Mouse (Mus musculus) embryonic facial prominence, embryonic 15.5 days (tissue): ENCODE results near the gene St3gal6. TPM values are rescaled to one million over a fixed set of nuclear protein-coding genes. Genes with fewer than 3 reads are reported as not detected.

ENCODE experiments used
- ATAC-seq: fragments of 200-750 bp; cut with Nextera tagmentation; 2 replicates; pipeline ENCODE4 v1.8.0; 2017; ENCODE audit warnings: low read depth, moderate TSS enrichment; ENCODE audit not compliant: insufficient number of reproducible peaks, low FRiP score, low TSS enrichment
- H3K27ac ChIP-seq: fragments of 300-500 bp; sonication (generic); replicated peaks from 2 replicates; pipeline ENCODE4 v1.5.1; 2015; ENCODE audit warnings: mild to moderate bottlenecking, inconsistent platforms
- H3K27me3 ChIP-seq: fragments of 300-500 bp; sonication (generic); 2 replicates; pipeline ENCODE4 v1.6.1; 2015; ENCODE audit warnings: inconsistent platforms
- H3K36me3 ChIP-seq: fragments of 300-500 bp; sonication (generic); 2 replicates; pipeline ENCODE4 v1.6.1; 2015; ENCODE audit warnings: mild to moderate bottlenecking, inconsistent platforms
- H3K4me1 ChIP-seq: fragments of 300-500 bp; sonication (generic); 2 replicates; pipeline ENCODE4 v1.6.1; 2015; ENCODE audit warnings: inconsistent platforms
- H3K4me2 ChIP-seq: fragments of 300-500 bp; sonication (generic); replicated peaks from 2 replicates; pipeline ENCODE4 v1.6.1; 2015; ENCODE audit warnings: mild to moderate bottlenecking, inconsistent platforms
- H3K4me3 ChIP-seq: fragments of 300-500 bp; sonication (generic); replicated peaks from 2 replicates; pipeline ENCODE4 v1.5.1; 2015; ENCODE audit warnings: mild to moderate bottlenecking, inconsistent platforms
- H3K9ac ChIP-seq: fragments of 300-500 bp; sonication (generic); 2 replicates; pipeline ENCODE4 v1.6.1; 2015; ENCODE audit warnings: inconsistent platforms
- H3K9me3 ChIP-seq: fragments of 300-500 bp; sonication (generic); replicated peaks from 2 replicates; pipeline ENCODE4 v1.6.1; 2016; ENCODE audit warnings: inconsistent platforms
- WGBS: fragments of 180-500 bp; shearing (Covaris S2); methylation state at CpG from one replicate; pipeline ENCODE4 v1.1.7; 2015; 5-methylcytosine and 5-hydroxymethylcytosine counted together
- polyA plus RNA-seq: library from polyadenylated mRNA; unstranded; fragments of >200 nt; fragmentation: Nextera tagmentation; extraction: Ambion mirVana; gene quantifications from 2 replicates; pipeline ENCODE4 v1.2.1, GENCODE M21; 2015

Gene St3gal6
- polyA plus RNA-seq, 1 experiment from 2014 or later = 17.6 TPM

DNA sequence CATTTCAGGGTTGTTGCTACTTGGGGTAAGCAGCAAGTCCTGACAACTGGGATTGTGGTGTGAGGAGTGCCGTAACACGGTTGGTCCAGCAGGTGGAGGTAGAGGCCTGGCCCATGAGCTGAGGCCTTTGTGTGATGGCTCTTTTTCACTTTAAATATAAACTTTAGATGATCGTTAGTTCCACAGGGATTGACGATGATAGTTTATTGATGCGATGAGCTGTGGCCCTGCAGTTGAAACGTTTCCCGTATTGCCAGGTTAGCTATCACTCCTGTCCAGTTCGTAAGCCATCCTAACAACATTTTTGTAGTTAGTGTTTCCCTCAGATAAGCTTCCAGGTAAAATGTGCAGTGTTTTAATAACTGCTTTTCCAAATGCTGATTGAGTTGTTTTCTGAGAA is 69.4 kb downstream of the St3gal6 start:
- Histone ChIP-seq H3K27me3 (no peaks in the 10 kb centered on the region), H3K36me3 (peaks cover 28% of the 10 kb centered on the region), H3K4me1 (no peaks in the 10 kb centered on the region), H3K4me3 (no peak overlapping the region), H3K9me3 (no peaks in the 10 kb centered on the region), H3K27ac (no peak overlapping the region), H3K9ac (no peak overlapping the region), H3K4me2 (no peak overlapping the region)
- 68% methylated on average over 8 of the region's 8 CpGs for WGBS
- ATAC-seq = no peak

DNA sequence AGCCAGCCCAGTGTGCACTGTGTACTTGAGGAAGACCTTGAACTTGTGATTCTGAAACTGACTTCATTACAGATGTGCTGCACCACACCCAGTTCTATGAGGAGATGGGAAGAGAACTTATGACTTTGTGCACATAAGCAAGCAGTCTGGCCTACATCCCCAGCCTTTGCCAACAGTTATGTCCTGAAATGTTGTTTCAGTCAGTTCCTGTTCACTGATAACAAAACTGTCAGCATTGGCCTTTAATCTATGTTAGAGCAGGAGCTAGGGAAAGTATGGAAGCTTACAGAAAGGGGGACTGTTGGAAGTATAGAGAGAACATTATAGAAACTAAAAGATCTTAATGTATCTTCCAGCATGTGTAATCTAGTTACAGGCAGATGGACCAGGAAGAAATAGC is 70.2 kb downstream of the St3gal6 start:
- H3K4me3 ChIP-seq = no peak overlapping the region
- no peak for ATAC-seq
- no peak overlapping the region for H3K27ac ChIP-seq
- H3K4me2 ChIP-seq = no peak overlapping the region
- no peaks in the 10 kb centered on the region for H3K4me1 ChIP-seq
- peaks cover 21% of the 10 kb centered on the region for H3K36me3 ChIP-seq
- H3K9ac ChIP-seq = no peak overlapping the region
- no peaks in the 10 kb centered on the region for H3K27me3 ChIP-seq
- no peaks in the 10 kb centered on the region for H3K9me3 ChIP-seq

DNA sequence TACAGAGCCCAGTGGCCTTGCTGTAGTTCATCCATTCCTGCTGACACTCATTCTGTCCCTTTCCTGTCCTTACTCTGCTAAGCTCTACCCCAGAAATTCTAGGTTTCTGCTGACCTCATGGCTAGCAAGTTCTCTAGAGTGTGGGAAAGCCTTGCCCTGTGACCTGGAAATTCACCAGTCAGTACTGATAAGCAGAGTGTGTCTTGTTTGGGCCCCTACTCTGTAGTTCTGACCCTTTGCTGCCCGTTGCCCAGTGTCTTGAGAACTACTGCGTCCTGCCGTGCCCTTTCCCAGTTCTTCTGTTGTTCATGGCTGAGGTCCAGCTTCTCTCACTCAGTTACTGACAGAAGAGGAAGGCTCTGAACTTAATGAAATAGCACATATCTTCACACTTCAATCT is 70.9 kb downstream of the St3gal6 start:
- Histone ChIP-seq H3K4me1 (no peaks in the 10 kb centered on the region), H3K9me3 (no peaks in the 10 kb centered on the region), H3K4me3 (no peak overlapping the region), H3K27ac (no peak overlapping the region), H3K9ac (no peak overlapping the region), H3K4me2 (no peak overlapping the region), H3K27me3 (no peaks in the 10 kb centered on the region), H3K36me3 (peaks cover 17% of the 10 kb centered on the region)
- WGBS = 74% methylated on average over 3 of the region's 3 CpGs
- ATAC-seq = no peak

DNA sequence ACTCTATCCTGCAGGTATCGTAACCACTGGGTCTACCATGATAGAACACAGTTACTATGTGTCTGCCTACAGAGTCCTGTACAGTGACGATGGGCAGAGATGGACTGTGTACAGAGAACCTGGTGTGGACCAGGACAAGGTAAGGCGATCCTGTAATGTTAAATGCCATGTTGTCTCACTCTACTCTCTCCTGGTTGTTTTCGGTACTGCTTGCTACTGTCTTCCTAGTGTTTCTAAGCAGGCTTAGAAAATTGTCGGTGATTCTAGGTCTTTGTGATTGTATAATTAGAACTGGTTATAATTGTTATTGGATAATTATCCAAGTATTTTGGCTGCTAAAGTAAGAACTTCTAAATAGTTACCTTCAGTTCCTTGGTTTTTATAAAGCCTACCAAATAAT is 72.4 kb downstream of the St3gal6 start:
- no peaks in the 10 kb centered on the region for H3K27me3 ChIP-seq
- H3K4me1 ChIP-seq = no peaks in the 10 kb centered on the region
- H3K9ac ChIP-seq = no peak overlapping the region
- 90% methylated on average over 5 of the region's 5 CpGs for WGBS
- H3K36me3 ChIP-seq = peaks cover 15% of the 10 kb centered on the region
- H3K4me2 ChIP-seq = no peak overlapping the region
- no peak overlapping the region for H3K27ac ChIP-seq
- ATAC-seq = no peak
- no peaks in the 10 kb centered on the region for H3K9me3 ChIP-seq
- no peak overlapping the region for H3K4me3 ChIP-seq

DNA sequence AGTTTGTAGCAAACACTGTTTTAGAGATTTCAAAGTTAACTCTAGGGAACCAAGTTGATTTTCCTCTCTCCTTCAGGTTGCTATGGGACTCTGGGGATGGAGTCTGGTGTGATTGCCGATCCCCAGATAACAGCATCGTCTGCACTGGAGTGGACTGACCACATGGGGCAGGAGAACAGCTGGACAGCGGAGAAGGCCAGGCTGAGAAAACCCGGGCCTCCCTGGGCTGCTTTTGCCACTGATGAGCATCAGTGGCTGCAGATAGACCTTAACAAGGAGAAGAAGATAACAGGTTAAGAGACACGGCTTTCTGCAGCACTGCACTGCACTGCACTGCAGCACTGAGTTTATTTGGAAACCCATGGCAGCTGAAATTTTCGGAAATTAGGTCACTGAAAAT is 73.4 kb downstream of the St3gal6 start:
- H3K9me3 ChIP-seq = no peaks in the 10 kb centered on the region
- no peaks in the 10 kb centered on the region for H3K4me1 ChIP-seq
- no peak overlapping the region for H3K4me2 ChIP-seq
- no peaks in the 10 kb centered on the region for H3K27me3 ChIP-seq
- H3K27ac ChIP-seq = no peak overlapping the region
- H3K9ac ChIP-seq = no peak overlapping the region
- peaks cover 10% of the 10 kb centered on the region; the same call in 1 of the 2 replicates for H3K36me3 ChIP-seq
- ATAC-seq = no peak
- no peak overlapping the region for H3K4me3 ChIP-seq
- 64% methylated on average over 6 of the region's 6 CpGs for WGBS

DNA sequence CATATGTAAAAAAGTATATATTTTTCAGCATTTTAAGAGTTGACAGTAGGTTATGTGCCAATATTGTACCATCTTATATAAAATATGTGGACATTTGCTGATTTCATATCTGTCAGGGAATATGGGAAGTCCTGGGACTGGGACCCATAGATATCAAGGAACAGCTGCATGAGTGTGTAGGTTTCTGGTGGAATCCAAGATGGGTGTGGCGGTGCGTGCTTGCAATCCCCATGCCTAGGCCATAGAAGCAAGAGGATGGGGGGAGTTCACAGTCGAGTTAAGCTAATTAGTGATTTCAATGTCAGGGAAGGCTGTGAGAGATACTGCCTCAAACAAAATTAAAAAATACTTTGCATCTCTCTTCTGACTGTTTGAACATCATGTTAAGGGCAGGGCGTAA is 75.0 kb downstream of the St3gal6 start:
- ATAC-seq = no peak
- H3K9me3 ChIP-seq = no peaks in the 10 kb centered on the region
- WGBS = 88% methylated on average over 4 of the region's 4 CpGs

DNA sequence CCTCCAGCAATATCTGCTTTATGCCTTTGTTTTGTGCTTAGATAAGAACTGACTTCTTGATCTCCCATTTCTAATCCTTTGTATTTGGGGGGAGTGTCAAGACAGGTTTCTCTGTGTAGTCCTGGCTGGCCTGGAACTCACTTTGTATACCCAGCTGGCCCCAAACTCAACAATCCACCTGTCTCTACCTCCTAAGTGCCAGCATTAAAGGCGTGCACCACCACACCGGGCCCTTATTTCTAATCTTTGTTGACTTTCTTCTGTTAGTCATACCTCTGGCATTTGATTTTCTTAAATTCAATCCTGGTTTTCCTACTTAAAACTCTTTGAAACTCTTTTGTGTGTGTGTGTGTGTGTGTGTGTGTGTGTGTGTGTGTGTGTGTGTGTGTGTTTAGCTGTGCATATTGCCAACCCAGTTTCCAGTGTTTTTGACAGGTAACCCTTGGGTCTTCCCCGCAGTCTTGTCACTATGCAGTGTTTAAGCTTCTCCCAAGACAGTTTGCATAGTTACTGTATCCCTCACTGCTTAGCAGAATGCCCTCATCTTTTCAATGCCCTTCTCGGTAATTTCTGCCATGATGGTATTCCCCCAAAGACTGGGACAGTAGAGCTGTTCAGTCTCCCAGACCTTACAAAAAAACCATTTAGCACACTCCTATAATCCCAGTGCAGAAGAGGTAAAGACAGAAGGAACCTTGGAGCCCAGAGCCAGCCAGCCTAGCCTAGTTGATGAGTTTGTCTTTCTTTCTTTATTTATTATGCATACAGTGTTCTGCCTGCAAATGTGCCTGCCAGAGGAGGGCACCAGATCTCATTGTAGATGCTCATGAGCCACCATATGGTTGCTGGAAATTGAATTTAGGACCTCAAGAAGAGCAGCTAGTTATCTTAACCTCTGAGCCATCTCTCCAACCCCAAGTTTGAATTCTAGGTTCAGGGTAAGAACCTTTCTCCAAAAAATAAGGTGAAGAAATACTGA is 77.5 kb downstream of the St3gal6 start:
- no peak for ATAC-seq
- Histone ChIP-seq H3K4me2 (no peak overlapping the region), H3K9me3 (no peaks in the 10 kb centered on the region), H3K4me3 (no peak overlapping the region), H3K4me1 (no peaks in the 10 kb centered on the region), H3K9ac (no peak overlapping the region), H3K36me3 (peaks cover 7% of the 10 kb centered on the region; the same call in 1 of the 2 replicates), H3K27me3 (no peaks in the 10 kb centered on the region), H3K27ac (no peak overlapping the region)
- 92% methylated on average over 4 of the region's 4 CpGs for WGBS

More for the DNA sequence above, 75.0 kb downstream of the St3gal6 start:
- peaks cover 10% of the 10 kb centered on the region; the same call in 1 of the 2 replicates for H3K36me3 ChIP-seq
- H3K27me3 ChIP-seq = no peaks in the 10 kb centered on the region
- no peak overlapping the region for H3K9ac ChIP-seq
- H3K4me3 ChIP-seq = no peak overlapping the region
- no peaks in the 10 kb centered on the region for H3K4me1 ChIP-seq
- no peak overlapping the region for H3K4me2 ChIP-seq
- H3K27ac ChIP-seq = no peak overlapping the region

DNA sequence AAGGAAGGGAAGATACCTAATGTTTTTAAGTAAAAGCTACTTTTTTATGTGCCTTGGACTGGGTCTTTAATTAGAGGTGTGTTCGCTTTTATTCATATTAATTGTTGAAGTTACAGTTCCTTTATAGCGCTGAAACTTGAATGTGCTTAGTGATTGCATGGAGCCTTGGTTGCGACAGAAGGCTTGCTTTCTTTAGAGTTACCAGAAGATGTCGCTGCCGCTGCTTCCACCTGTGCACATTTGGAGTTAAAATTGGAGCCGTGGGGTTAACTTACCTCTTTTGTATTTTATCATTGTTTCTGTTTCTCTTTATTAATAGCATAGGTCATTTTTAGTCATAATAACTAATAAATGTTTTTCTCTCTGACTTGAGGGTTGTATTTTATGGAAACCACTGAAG is 79.3 kb downstream of the St3gal6 start:
- no peak overlapping the region for H3K27ac ChIP-seq
- 70% methylated on average over 6 of the region's 6 CpGs for WGBS

DNA sequence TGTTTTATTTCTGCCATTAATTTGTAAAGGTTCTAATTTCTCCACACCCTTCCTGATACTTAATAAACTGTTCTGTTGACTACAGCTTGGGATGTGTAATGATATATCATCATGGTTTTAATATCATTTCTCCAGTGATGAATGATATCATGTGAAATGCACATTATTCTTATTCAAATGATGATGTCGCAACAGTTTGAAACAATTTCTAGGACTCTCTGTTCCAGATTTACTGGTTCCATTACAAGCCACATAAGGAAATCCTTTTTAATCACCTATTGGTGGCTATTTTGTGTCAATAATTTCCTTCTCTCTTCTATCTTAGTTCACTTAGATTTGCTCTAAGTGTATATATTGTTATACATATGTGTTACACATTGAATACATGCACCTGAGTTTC is 91.7 kb downstream of the St3gal6 start:
- Histone ChIP-seq H3K4me2 (no peak overlapping the region), H3K27me3 (no peaks in the 10 kb centered on the region), H3K4me3 (no peak overlapping the region), H3K9me3 (no peaks in the 10 kb centered on the region), H3K36me3 (peaks cover 12% of the 10 kb centered on the region), H3K27ac (no peak overlapping the region), H3K4me1 (no peaks in the 10 kb centered on the region), H3K9ac (no peak overlapping the region)
- 92% methylated on average over 1 of the region's 1 CpGs for WGBS
- ATAC-seq = no peak

More for the DNA sequence above, 79.3 kb downstream of the St3gal6 start:
- Histone ChIP-seq H3K4me1 (no peaks in the 10 kb centered on the region), H3K4me3 (no peak overlapping the region), H3K9me3 (no peaks in the 10 kb centered on the region), H3K36me3 (no peaks in the 10 kb centered on the region), H3K4me2 (no peak overlapping the region), H3K9ac (no peak overlapping the region), H3K27me3 (no peaks in the 10 kb centered on the region)
- ATAC-seq = no peak

DNA sequence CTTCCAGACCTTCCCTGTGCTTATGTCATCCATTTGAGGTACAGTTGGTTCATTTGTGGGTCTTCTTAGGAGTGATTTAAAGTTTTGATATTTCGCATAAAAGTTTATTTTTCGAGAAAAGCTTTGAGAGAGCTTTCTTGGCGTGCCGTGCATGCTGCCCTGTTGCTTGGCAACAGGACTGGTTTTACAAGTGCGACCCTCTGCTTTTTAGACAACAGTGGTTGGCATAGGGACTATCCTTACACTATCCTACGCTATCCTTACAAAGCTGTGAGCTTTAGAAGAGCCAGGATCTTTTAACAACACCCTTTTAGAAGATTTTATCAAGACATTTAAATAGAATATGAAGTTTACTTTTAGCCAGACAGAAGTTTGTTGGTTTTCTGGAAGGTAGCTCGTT is 93.8 kb downstream of the St3gal6 start:
- Histone ChIP-seq H3K4me3 (no peak overlapping the region), H3K36me3 (peaks cover 1% of the 10 kb centered on the region; the same call in 1 of the 2 replicates), H3K4me2 (no peak overlapping the region), H3K27me3 (no peaks in the 10 kb centered on the region), H3K4me1 (no peaks in the 10 kb centered on the region), H3K9me3 (no peaks in the 10 kb centered on the region), H3K27ac (no peak overlapping the region), H3K9ac (no peak overlapping the region)
- 72% methylated on average over 7 of the region's 7 CpGs for WGBS
- no peak for ATAC-seq

DNA sequence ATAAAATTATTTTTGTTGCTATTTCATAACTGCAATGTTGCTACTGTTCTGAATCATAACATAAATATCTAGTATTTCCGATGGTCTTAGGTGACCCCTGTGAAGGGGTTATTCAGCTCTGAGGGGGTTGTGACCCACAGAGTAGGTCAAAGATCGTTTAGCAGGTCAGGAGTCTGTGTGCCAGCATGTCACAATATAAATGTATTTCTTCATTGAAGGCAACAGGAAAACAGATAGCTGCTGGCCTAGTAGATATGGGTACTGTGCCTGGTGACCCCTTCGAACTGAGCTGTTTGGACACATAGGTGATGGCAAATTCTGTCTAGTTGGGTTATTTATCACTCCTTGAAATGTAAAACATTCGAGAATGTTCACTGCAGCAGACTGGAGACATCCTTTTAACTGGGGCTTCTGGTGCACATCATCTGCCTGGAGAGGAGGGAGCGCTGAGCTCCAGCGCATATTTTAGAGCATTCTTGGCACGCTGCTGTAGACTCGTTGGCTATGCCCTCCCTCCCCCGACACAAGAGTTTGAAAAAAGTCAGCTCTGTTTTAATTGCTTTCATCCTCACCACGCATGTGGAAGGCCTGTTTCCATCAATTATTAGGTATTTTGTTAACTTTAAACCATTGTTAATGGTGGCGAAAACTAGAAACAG is 102.2 kb downstream of the St3gal6 start:
- H3K9me3 ChIP-seq = no peaks in the 10 kb centered on the region
- no peak for ATAC-seq
- no peak overlapping the region for H3K9ac ChIP-seq
- peaks cover 8% of the 10 kb centered on the region for H3K4me1 ChIP-seq
- no peak overlapping the region for H3K27ac ChIP-seq
- 31% methylated on average over 11 of the region's 11 CpGs for WGBS
- no peaks in the 10 kb centered on the region for H3K27me3 ChIP-seq
- no peak overlapping the region for H3K4me2 ChIP-seq
- H3K36me3 ChIP-seq = no peaks in the 10 kb centered on the region
- H3K4me3 ChIP-seq = no peak overlapping the region
